Mouse (Mus musculus): Measurements from ENCODE around the gene Trmt61a.

GRCm38 (mm10) chr12:111648061-111648645 lies 29.8 kb upstream of the Trmt61a start:
- TF ChIP-seq CTCF (IDR thresholded peaks at IDR 0.05; ENCODE audit: extremely low read depth, insufficient read length, insufficient replicate concordance, low read depth, low read length) (peak; percentile 65; the same call in 1 of the 2 replicates), POLR2A (IDR thresholded peaks at IDR 0.05; ENCODE audit: low read depth, low read length) (no peak)
